Mouse (Mus musculus): ENCODE measurements around the gene Chsy1. TPM values are rescaled to one million over a fixed set of nuclear protein-coding genes. Genes with fewer than 3 reads are reported as not detected.

The Chsy1 gene
- polyA plus RNA-seq, 1 experiment from 2014 or later, result 16.1 TPM

- no peak overlapping the region for H3K4me3 ChIP-seq (replicated peaks)
- ATAC-seq (replicated peaks; ENCODE audit: low FRiP score), result peak; percentile 67; the same call in 1 of the 2 replicates
- no peak overlapping the region for H3K9ac ChIP-seq
- H3K27me3 ChIP-seq, result no peaks in the 10 kb centered on the region
- peak overlapping the region; percentile 59 for H3K27ac ChIP-seq
- H3K9me3 ChIP-seq (replicated peaks), result no peaks in the 10 kb centered on the region
- WGBS, result 29% methylated on average over 8 of the region's 8 CpGs
- peaks cover 19% of the 10 kb centered on the region for H3K4me1 ChIP-seq
- H3K36me3 ChIP-seq, result no peaks in the 10 kb centered on the region
- H3K4me2 ChIP-seq, result no peak overlapping the region
Measured at GRCm38 (mm10) chr7:66222621-66223091, 113.3 kb downstream of the Chsy1 start.

Other genes starting within 250 kb of the Chsy1 start
- 2.7 and 2.9 TPM in 2 replicates for gene Pcsk6, start 247.8 kb upstream of the Chsy1 start, polyA plus RNA-seq (2015; fragmentation: Nextera tagmentation; extraction: Ambion mirVana)
- not detected in 2 replicates for gene Gm45213, start 65.9 kb upstream of the Chsy1 start, polyA plus RNA-seq (2015; fragmentation: Nextera tagmentation; extraction: Ambion mirVana)
- 184 and 190 TPM in 2 replicates for gene Snrpa1, start 50.5 kb upstream of the Chsy1 start, polyA plus RNA-seq (2015; fragmentation: Nextera tagmentation; extraction: Ambion mirVana)
- gene Selenos, start 29.9 kb upstream of the Chsy1 start, polyA plus RNA-seq (2015; fragmentation: Nextera tagmentation; extraction: Ambion mirVana), result 107 and 117 TPM in 2 replicates

Data from kidney, embryonic 15.5 days (tissue).